ENCODE assay signal across 8 mouse cellular contexts in the genomic region with DNA sequence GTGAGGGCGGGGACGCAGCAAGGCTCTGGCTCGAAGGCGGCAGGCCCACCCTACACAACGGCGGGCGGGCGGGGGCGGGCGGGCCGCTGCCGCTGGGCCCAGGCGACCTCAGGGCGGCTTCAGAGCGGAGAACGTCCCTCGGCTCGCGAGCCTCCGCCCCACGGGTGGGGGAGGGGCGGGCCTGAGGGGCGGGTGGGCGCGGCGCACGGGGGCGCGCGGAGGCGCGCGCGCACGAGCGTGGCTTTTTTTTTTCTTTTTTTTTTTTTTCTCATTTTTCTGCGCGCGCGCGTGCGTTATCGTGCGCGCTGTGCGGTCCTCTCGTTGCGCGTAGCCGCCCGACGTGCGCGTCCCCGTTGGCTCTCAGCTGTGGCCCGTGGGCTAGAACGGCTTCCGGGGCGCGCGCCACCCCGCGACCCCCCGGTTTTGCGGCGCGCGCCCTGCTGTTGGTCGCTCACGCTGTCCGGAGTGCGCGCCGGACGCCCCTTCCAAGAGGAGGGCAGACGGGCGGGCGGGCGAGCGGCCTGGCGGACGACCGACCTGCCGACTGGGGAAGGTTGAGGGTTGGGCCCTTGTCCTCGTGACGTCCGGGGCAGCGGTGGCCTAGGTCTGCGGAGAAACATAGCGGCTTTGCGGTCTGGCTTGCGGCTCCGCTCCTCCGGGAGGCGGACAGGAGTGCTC. TPM values are rescaled to one million over a fixed set of nuclear protein-coding genes. Genes with fewer than 3 reads are reported as not detected.
DNase-seq lines count a peak whose midpoint lies in the region; ATAC-seq and TF ChIP-seq lines count a peak whose summit lies in the region.

No protein-coding gene starts in this region.

- H3K36me3 ChIP-seq in embryonic facial prominence, embryonic 13.5 days, result peaks cover 44% of the 10 kb centered on the region
- peaks cover 49% of the 10 kb centered on the region for H3K36me3 ChIP-seq in limb, embryonic 14.5 days (ENCODE audit: control insufficient read depth, insufficient read depth, low read length)
- peaks cover 13% of the 10 kb centered on the region for H3K36me3 ChIP-seq in midbrain, embryonic 16.5 days (ENCODE audit: control insufficient read depth, insufficient read depth, low read length)
- peaks cover 23% of the 10 kb centered on the region for H3K36me3 ChIP-seq in spleen, adult 2 months (ENCODE audit: control insufficient read depth, insufficient read depth, low read length)

- ATAC-seq in embryonic facial prominence, embryonic 13.5 days (ENCODE audit: insufficient number of reproducible peaks, insufficient read depth, low FRiP score, low TSS enrichment, low read depth), result peak; percentile 85
- peak; percentile 76 for ATAC-seq in limb, embryonic 14.5 days (ENCODE audit: low FRiP score, low read depth)
- ATAC-seq in midbrain, embryonic 16.5 days, result peak; percentile 88

- no peak for TF ChIP-seq POLR2A in limb, embryonic 14.5 days (IDR thresholded peaks at IDR 0.05; ENCODE audit: borderline replicate concordance, extremely low read depth, insufficient read depth, insufficient read length)
- no peak for TF ChIP-seq POLR2A in spleen, adult 2 months (IDR thresholded peaks at IDR 0.05; ENCODE audit: low read depth, low read length)

- H3K4me3 ChIP-seq in embryonic facial prominence, embryonic 13.5 days, result peak overlapping the region; percentile 94
- H3K4me3 ChIP-seq in limb, embryonic 14.5 days (replicated peaks; ENCODE audit: low read length), result peak overlapping the region; percentile 95
- peak overlapping the region; percentile 68 for H3K4me3 ChIP-seq in midbrain, embryonic 16.5 days (ENCODE audit: low read depth, low read length)
- peak overlapping the region; percentile 94 for H3K4me3 ChIP-seq in spleen, adult 2 months (ENCODE audit: extremely low read depth, insufficient read depth, insufficient read length)

- under 1% methylated on average over 69 of the region's 95 CpGs for WGBS in embryonic facial prominence, embryonic 13.5 days
- under 1% methylated on average over 48 of the region's 95 CpGs for WGBS in limb, embryonic 14.5 days
- under 1% methylated on average over 65 of the region's 95 CpGs for WGBS in midbrain, embryonic 16.5 days
- under 1% methylated on average over 70 of the region's 95 CpGs for WGBS in spleen, adult 2 months

- peak overlapping the region; percentile 95 for H3K9ac ChIP-seq in embryonic facial prominence, embryonic 13.5 days
- H3K9ac ChIP-seq in limb, embryonic 14.5 days (ENCODE audit: low read depth, low read length, severe bottlenecking), result peak overlapping the region; percentile 98
- peak overlapping the region; percentile 80 for H3K9ac ChIP-seq in midbrain, embryonic 16.5 days (ENCODE audit: low read depth, low read length)

- no peak for TF ChIP-seq CTCF in spleen, adult 2 months (IDR thresholded peaks at IDR 0.05; ENCODE audit: extremely low read depth, insufficient read depth, insufficient read length, insufficient replicate concordance)

- no peaks in the 10 kb centered on the region for H3K27me3 ChIP-seq in embryonic facial prominence, embryonic 13.5 days
- no peaks in the 10 kb centered on the region for H3K27me3 ChIP-seq in limb, embryonic 14.5 days (ENCODE audit: control insufficient read depth, insufficient read depth, low read length)
- H3K27me3 ChIP-seq in midbrain, embryonic 16.5 days (ENCODE audit: control insufficient read depth, insufficient read depth, low read depth, low read length), result no peaks in the 10 kb centered on the region
- H3K27me3 ChIP-seq in spleen, adult 2 months (ENCODE audit: control insufficient read depth, insufficient read depth, low read length), result no peaks in the 10 kb centered on the region

- peaks cover 22% of the 10 kb centered on the region for H3K4me1 ChIP-seq in embryonic facial prominence, embryonic 13.5 days
- H3K4me1 ChIP-seq in limb, embryonic 14.5 days (ENCODE audit: control insufficient read depth, insufficient read depth, low read length), result peaks cover 13% of the 10 kb centered on the region
- peaks cover 27% of the 10 kb centered on the region for H3K4me1 ChIP-seq in midbrain, embryonic 16.5 days (ENCODE audit: control insufficient read depth, insufficient read depth, low read length)
- H3K4me1 ChIP-seq in spleen, adult 2 months (ENCODE audit: control insufficient read depth, insufficient read depth, insufficient read length), result peaks cover 6% of the 10 kb centered on the region; the same call in 1 of the 2 replicates

- peak overlapping the region; percentile 100 for H3K27ac ChIP-seq in embryonic facial prominence, embryonic 13.5 days
- peak overlapping the region; percentile 100 for H3K27ac ChIP-seq in limb, embryonic 14.5 days (replicated peaks; ENCODE audit: low read depth, low read length)
- peak overlapping the region; percentile 95 for H3K27ac ChIP-seq in midbrain, embryonic 16.5 days (ENCODE audit: low read length)
- H3K27ac ChIP-seq in spleen, adult 2 months (ENCODE audit: insufficient read depth, low read length), result peak overlapping the region; percentile 98

- peak; percentile 75 for DNase-seq in 416B (ENCODE audit: low read depth)
- peak; percentile 88 to 93 for DNase-seq in adrenal gland, postnatal 36 days
- DNase-seq in heart, adult 8-10 months (ENCODE audit: low spot score), result peak; percentile 52
- peak; percentile 80 for DNase-seq in kidney, adult 9 months
- DNase-seq in limb, embryonic 14.5 days (ENCODE audit: low spot score), result peak; percentile 84
- DNase-seq in spleen, adult 2 months (ENCODE audit: low read depth in 1 of 2, low spot score in 2 of 2), result peak; percentile 57 to 83

- peak overlapping the region; percentile 69 for H3K4me2 ChIP-seq in embryonic facial prominence, embryonic 13.5 days
- peak overlapping the region; percentile 80 for H3K4me2 ChIP-seq in limb, embryonic 14.5 days (replicated peaks; ENCODE audit: low read depth, low read length, severe bottlenecking)
- H3K4me2 ChIP-seq in midbrain, embryonic 16.5 days (ENCODE audit: low read length), result peak overlapping the region; percentile 82

- H3K9me3 ChIP-seq in embryonic facial prominence, embryonic 13.5 days, result no peaks in the 10 kb centered on the region
- no peaks in the 10 kb centered on the region for H3K9me3 ChIP-seq in limb, embryonic 14.5 days (ENCODE audit: control insufficient read depth, low read length)
- H3K9me3 ChIP-seq in midbrain, embryonic 16.5 days (replicated peaks; ENCODE audit: control insufficient read depth, low read length, poor library complexity, severe bottlenecking), result no peaks in the 10 kb centered on the region

RNA-seq across cellular contexts. Expression of a gene that starts 0.8 kb away (rescaled TPM):
- 100 to 1,000 TPM; 106 to 125 TPM for total RNA-seq in adrenal gland, postnatal 36 days (2021)
- 123 and 128 TPM in 2 replicates for polyA plus RNA-seq in embryonic facial prominence, embryonic 13.5 days (2015; fragmentation: Nextera tagmentation; extraction: Ambion mirVana)
- total RNA-seq in heart, adult 8-10 months (2022), result 10 to 100 TPM; 55.6 to 70.2 (median 61.7) TPM
- 126 and 157 TPM in 2 replicates for polyA plus RNA-seq in limb, embryonic 14.5 days (2012; rRNA removed)
- polyA plus RNA-seq in limb, embryonic 14.5 days (2014; fragmentation: Nextera tagmentation; extraction: Ambion mirVana), result 120 and 132 TPM in 2 replicates
- polyA plus RNA-seq in midbrain, embryonic 16.5 days (2015; fragmentation: Nextera tagmentation; extraction: Ambion mirVana), result 119 and 132 TPM in 2 replicates
- 76.7 and 102 TPM in 2 replicates for polyA plus RNA-seq in spleen, adult 2 months (2012; rRNA removed)

RNA-seq across cellular contexts. Expression of a gene that starts 9.9 kb away (rescaled TPM):
- total RNA-seq in adrenal gland, postnatal 36 days (2021), result 100 to 1,000 TPM; 191 to 194 TPM
- polyA plus RNA-seq in embryonic facial prominence, embryonic 13.5 days (2015; fragmentation: Nextera tagmentation; extraction: Ambion mirVana), result 116 and 124 TPM in 2 replicates
- total RNA-seq in heart, adult 8-10 months (2022), result 10 to 100 TPM; 76.7 to 84.2 (median 80.1) TPM
- polyA plus RNA-seq in limb, embryonic 14.5 days (2012; rRNA removed), result 238 and 323 TPM in 2 replicates
- polyA plus RNA-seq in limb, embryonic 14.5 days (2014; fragmentation: Nextera tagmentation; extraction: Ambion mirVana), result 108 and 117 TPM in 2 replicates
- polyA plus RNA-seq in midbrain, embryonic 16.5 days (2015; fragmentation: Nextera tagmentation; extraction: Ambion mirVana), result 56.6 and 68.2 TPM in 2 replicates
- 170 and 211 TPM in 2 replicates for polyA plus RNA-seq in spleen, adult 2 months (2012; rRNA removed)

RNA-seq across cellular contexts. Expression of a gene that starts 27.0 kb away (rescaled TPM):
- total RNA-seq in adrenal gland, postnatal 36 days (2021), result 100 to 1,000 TPM; 204 to 213 TPM
- polyA plus RNA-seq in embryonic facial prominence, embryonic 13.5 days (2015; fragmentation: Nextera tagmentation; extraction: Ambion mirVana), result 75.9 and 77.2 TPM in 2 replicates
- 100 to 1,000 TPM in 3 of 4 experiments, 10 to 100 TPM in 1; 92.9 to 109 (median 102) TPM for total RNA-seq in heart, adult 8-10 months (2022)
- polyA plus RNA-seq in limb, embryonic 14.5 days (2012; rRNA removed), result 160 and 219 TPM in 2 replicates
- polyA plus RNA-seq in limb, embryonic 14.5 days (2014; fragmentation: Nextera tagmentation; extraction: Ambion mirVana), result 59.3 and 66.4 TPM in 2 replicates
- 68.6 and 71.5 TPM in 2 replicates for polyA plus RNA-seq in midbrain, embryonic 16.5 days (2015; fragmentation: Nextera tagmentation; extraction: Ambion mirVana)
- 133 and 138 TPM in 2 replicates for polyA plus RNA-seq in spleen, adult 2 months (2012; rRNA removed)

RNA-seq across cellular contexts. Expression of a gene that starts 37.9 kb away (rescaled TPM):
- total RNA-seq in adrenal gland, postnatal 36 days (2021), result 100 to 1,000 TPM; 117 to 133 TPM
- polyA plus RNA-seq in embryonic facial prominence, embryonic 13.5 days (2015; fragmentation: Nextera tagmentation; extraction: Ambion mirVana), result 51.1 and 63.2 TPM in 2 replicates
- 100 to 1,000 TPM; 342 to 366 (median 351) TPM for total RNA-seq in heart, adult 8-10 months (2022)
- polyA plus RNA-seq in limb, embryonic 14.5 days (2012; rRNA removed), result 214 and 236 TPM in 2 replicates
- polyA plus RNA-seq in limb, embryonic 14.5 days (2014; fragmentation: Nextera tagmentation; extraction: Ambion mirVana), result 59.0 and 69.4 TPM in 2 replicates
- polyA plus RNA-seq in midbrain, embryonic 16.5 days (2015; fragmentation: Nextera tagmentation; extraction: Ambion mirVana), result 18.6 and 19.3 TPM in 2 replicates
- polyA plus RNA-seq in spleen, adult 2 months (2012; rRNA removed), result 40.5 and 41.9 TPM in 2 replicates

RNA-seq across cellular contexts. Expression of a gene that starts 42.7 kb away (rescaled TPM):
- total RNA-seq in adrenal gland, postnatal 36 days (2021), result 100 to 1,000 TPM in 1 of 2 experiments, 10 to 100 TPM in 1; 76.8 to 118 TPM
- polyA plus RNA-seq in embryonic facial prominence, embryonic 13.5 days (2015; fragmentation: Nextera tagmentation; extraction: Ambion mirVana), result 191 and 227 TPM in 2 replicates
- 10 to 100 TPM; 44.3 to 53.5 (median 47.9) TPM for total RNA-seq in heart, adult 8-10 months (2022)
- 208 and 280 TPM in 2 replicates for polyA plus RNA-seq in limb, embryonic 14.5 days (2012; rRNA removed)
- polyA plus RNA-seq in limb, embryonic 14.5 days (2014; fragmentation: Nextera tagmentation; extraction: Ambion mirVana), result 184 and 191 TPM in 2 replicates
- 92.7 and 93.9 TPM in 2 replicates for polyA plus RNA-seq in midbrain, embryonic 16.5 days (2015; fragmentation: Nextera tagmentation; extraction: Ambion mirVana)
- 106 and 107 TPM in 2 replicates for polyA plus RNA-seq in spleen, adult 2 months (2012; rRNA removed)

Comparison
In these comparisons a context has a peak if more than half of its experiments do, and no peak if none do; other contexts are left out.
1. Peak in every context shown above with its lines: DNase-seq, ATAC-seq, H3K4me3 ChIP-seq and H3K27ac ChIP-seq.